Mouse (Mus musculus) fat pad, adult 2 months (tissue): ENCODE measurements around the gene Gabra4.
"Not testable (repeated sequence)": the region's sequence is repeated elsewhere in the genome, so short reads cannot be mapped to it uniquely, and the experiment has no call there.

Experiments
- DNase-seq: peaks from one replicate; pipeline ENCODE4 v3.0.0-alpha.2; 2011; ENCODE audit warnings: low read depth, low spot score; ENCODE audit errors: extremely low read depth

Gabra4 gene

DNA sequence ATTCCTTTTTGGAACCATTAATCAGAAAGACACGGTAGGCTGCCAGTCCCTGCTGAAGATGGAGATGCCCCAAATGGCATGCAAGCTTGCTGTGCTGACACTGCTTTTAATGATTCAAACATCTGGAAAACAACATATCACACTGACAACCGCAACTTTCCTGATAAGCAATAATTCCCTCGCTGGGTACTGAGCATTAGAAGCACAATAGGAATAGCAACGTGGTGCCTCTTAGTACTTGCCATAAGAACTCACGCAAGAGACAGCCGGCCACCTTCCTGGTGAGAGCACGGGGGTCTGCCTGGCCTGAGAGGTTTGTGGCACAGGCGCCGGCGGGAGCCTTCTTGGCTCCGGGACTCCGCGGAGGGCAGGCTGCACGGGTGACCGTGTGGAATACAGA, 132.6 kb downstream of the Gabra4 start:
- DNase-seq: not testable (repeated sequence)
